Mouse (Mus musculus) urinary bladder, adult 2 months (tissue): ENCODE measurements around the gene Cntn3. TPM values are rescaled to one million over a fixed set of nuclear protein-coding genes. Genes with fewer than 3 reads are reported as not detected.
"Not testable (repeated sequence)": the region's sequence is repeated elsewhere in the genome, so short reads cannot be mapped to it uniquely, and the experiment has no call there.

Experiments
- DNase-seq: peaks from one replicate; pipeline ENCODE4 v3.0.0; 2022; ENCODE audit warnings: low spot score
- polyA plus RNA-seq: library from polyadenylated mRNA; depleted of rRNA; stranded (reverse); fragments of >200 nt; gene quantifications from 2 replicates; pipeline ENCODE4 v1.2.3, GENCODE M21; 2012; rRNA removed

Cntn3 gene
- polyA plus RNA-seq, result 0.19 and 0.28 TPM in 2 replicates

DNA sequence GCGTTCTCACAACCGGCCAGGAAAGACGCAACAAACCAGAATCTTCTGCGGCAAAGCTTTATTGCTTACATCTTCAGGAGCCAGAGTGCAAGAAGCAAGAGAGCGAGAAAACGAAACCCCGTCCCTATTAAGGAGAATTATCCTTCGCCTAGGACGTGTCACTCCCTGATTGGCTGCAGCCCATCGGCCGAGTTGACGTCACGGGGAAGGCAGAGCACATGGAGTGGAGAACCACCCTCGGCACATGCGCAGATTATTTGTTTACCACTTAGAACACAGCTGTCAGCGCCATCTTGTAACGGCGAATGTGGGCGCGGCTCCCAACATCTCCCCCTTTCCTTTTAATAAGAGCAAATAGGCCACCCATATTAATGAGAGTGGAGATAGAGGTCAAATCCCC lies at the start of gene Cntn3:
TSS of gene Cntn3 (minus strand) at position 101 of the 400 bp plus-strand sequence.
- not testable (repeated sequence) for DNase-seq

DNA sequence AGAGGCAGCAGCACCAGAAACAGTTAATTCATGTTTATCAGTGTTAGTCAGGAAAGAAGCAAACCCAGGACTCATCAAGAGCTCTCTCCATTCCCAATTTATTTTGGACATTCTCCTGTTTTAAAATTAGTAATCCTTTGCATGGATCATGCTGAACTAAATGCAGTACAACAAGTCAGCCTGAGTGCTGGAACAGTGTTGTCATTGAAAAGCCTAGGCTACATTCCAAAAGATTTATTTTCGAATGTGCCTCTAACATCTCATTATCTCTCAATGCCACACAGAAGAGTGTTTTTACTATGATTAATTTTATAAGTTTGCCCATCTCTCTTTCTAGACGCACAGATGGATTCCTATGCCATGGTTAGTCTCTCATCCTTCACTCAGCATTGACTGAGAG lies 27.9 kb upstream of the Cntn3 start:
- no peak for DNase-seq

DNA sequence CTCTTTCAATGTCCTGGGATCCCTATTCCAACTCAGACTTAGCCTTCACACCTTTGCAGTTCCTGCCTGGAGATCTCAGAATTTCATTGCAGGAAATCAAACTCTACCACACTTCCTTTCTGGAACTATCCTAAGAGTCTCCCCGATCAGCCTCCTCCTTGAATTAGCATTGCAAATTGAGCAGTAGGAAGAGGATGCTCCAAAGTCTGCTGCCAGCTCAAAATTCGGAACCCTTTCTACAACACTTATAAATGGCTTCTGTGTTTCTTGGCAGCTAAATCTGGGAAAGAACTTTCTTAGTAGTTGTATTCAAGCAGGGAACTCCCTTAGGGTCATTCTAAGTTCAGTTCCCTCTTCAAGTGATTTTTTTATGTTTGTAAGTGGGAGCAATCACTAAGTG lies 24.9 kb upstream of the Cntn3 start:
- DNase-seq, result no peak

DNA sequence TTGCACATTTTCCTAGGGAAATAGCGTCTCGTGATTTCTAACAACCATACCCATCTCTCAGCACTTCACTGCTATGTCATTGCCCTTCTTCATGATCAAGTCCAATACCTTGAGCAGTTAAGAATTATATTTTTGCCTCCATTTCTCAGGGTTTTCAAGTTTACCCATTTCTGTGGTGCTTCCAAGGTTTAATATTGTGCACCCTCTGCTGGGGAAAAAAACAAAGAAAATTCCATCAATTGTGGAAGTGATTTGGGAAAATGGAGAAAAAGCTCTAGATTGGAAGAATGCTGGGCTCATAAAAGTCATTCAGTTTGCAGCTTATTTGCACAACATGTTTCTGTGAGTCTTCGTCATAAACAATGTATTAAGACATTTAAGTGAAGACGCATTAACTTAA lies 17.2 kb upstream of the Cntn3 start:
- no peak for DNase-seq

GRCm38 (mm10) chr6:102589311-102589710 lies 16.4 kb upstream of the Cntn3 start:
- DNase-seq, result no peak

- DNase-seq, result no peak
These were observed 13.2 kb upstream of the Cntn3 start for GRCm38 (mm10) chr6:102586056-102586455.

DNA sequence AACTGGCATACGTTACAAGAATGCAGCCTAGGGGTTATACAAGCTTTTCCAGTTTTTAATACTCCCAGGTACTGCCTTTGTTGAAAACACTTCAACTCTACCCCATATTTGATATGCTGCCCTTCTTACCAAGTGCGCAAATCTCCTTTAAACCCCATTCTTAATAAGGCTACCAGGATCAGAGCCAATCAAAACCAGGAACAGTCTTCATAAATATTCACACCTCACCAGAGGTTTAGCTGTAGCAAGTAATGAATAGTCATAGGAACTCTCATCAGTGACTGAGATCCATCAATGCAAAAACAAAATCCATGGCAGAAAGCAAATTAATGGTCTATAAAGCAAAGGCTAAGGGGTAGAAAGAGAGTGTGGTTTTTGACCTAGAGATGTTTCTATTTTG lies 10.7 kb upstream of the Cntn3 start:
- no peak for DNase-seq

- DNase-seq, result no peak
These were observed 5.4 kb downstream of the Cntn3 start for GRCm38 (mm10) chr6:102567496-102567895.

DNA sequence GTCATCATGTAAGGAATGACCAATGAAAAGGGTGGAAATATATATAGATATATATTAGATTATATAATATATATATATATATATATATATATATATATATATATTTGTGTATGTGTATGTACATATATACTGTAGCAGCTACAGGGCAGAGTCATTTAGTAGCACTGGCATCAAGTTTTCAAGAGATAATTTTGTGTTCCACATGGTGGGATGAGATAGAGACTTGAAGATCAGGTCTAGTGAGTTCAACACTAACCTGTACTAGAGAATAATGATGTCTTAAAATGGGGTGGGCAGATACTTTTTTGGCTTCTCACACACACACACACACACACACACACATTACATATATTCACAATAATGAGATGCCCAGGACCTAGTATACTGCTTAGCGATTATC lies 7.7 kb downstream of the Cntn3 start:
- DNase-seq, result no peak

- no peak for DNase-seq
These were observed 8.7 kb downstream of the Cntn3 start for GRCm38 (mm10) chr6:102564011-102564731.

- DNase-seq, result no peak
These were observed 9.5 kb downstream of the Cntn3 start for GRCm38 (mm10) chr6:102563431-102563830.

GRCm38 (mm10) chr6:102557521-102557920 lies 15.4 kb downstream of the Cntn3 start:
- DNase-seq, result no peak

- DNase-seq, result no peak
These were observed 16.4 kb downstream of the Cntn3 start for GRCm38 (mm10) chr6:102556497-102556896.

- no peak for DNase-seq
These were observed 17.0 kb downstream of the Cntn3 start for GRCm38 (mm10) chr6:102555814-102556437.

- no peak for DNase-seq
These were observed 17.7 kb downstream of the Cntn3 start for GRCm38 (mm10) chr6:102555067-102555657.

DNA sequence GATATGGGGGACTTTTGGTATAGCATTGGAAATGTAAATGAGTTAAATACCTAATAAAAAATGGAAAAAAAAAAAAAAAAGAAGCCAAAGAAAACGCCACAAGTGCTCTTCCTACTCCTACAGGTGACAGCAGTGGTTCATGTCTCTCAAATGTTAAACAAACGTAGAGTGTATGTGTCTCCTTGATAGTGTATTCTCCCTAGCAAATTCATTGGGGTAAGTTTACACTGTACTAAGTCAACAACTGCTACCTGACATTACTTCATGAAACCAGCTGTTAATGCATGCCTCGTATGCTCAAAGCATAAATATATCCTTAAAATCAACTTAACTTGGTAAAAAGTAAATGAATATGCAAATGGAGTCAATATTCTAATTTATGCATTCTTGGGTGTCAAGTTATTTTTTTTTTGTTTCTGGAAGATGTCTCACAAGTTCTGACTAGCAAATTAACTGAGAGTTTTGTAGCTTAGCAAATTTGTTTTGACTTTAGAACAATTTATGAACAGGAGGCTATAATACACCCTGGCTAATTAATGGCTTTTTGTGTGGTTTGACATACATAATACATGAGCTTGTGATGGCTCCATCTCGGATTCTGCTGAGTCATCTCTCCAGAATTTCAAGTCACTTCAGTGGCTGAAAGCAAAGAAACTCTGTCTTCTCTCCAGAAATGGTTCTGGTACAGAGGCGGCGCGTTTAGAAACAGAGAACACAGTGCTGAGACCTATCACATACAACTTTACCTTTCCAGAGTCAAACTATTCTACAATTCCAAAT lies 31.1 kb downstream of the Cntn3 start:
- no peak for DNase-seq

GRCm38 (mm10) chr6:102535599-102535998 lies 37.3 kb downstream of the Cntn3 start:
- DNase-seq, result no peak

- no peak for DNase-seq
These were observed 49.9 kb downstream of the Cntn3 start for GRCm38 (mm10) chr6:102523037-102523436.

DNA sequence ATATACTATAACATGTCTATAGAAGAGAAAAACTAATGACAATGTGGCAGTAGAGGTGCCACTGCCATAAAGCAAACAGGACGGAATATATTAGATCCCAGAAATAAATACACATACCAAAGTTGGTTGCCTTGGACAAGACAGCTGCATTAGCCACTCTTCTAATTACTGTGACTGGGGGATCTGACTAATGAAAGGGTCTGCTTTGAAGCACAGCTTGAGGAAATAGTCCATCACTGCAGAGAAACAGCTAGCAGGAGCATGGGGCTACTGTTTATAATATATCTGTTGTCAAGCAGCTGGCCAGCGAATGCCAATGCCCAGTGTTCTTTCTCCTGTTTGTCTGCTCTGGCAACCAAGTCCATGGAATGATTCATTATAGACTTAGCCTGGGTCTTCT lies 51.9 kb downstream of the Cntn3 start:
- DNase-seq, result no peak

DNA sequence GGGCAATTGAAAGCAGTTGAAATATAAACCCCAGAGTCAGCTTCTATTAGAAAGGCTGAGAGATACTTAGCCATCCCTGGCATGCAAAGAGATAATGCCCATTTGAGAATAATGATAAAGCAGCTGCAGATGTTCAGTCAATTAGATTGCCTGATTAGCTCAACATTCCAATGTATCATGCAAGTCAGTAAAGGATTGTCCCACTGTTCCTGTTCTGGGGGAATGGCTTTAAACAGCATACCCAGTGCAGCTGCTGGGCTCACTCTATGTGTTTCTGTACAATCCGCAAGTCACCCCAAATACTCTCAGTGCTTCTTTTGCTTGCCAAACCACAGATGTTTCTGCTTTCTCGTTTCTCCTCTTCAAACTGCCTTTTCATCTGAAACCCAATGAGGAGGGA lies 57.7 kb downstream of the Cntn3 start:
- DNase-seq, result no peak

DNA sequence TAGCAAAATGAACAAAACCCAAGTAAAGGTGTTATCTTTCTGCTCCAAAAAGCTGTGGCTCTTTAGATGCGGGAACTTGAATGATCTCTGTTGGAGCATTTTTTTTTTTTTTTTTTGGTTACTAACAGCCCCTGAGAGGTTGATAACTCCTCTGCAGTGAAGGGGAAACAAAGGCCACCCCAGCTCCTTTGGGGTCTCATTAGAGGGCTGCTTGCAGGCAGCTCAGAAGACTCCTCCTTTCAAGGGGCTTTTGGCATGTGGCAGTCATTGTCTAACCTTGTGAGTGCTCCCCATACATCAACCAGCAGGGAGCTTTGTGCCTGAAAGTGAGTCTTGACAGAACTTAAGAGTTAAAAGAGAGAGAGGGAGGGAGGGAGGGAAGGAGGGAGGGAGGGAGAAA lies 60.8 kb downstream of the Cntn3 start:
- no peak for DNase-seq

GRCm38 (mm10) chr6:102485509-102485908 lies 87.4 kb downstream of the Cntn3 start:
- no peak for DNase-seq
